Mouse (Mus musculus) heart, postnatal 0 days (tissue): ENCODE data around the gene Zfp385b. TPM values are rescaled to one million over a fixed set of nuclear protein-coding genes. Genes with fewer than 3 reads are reported as not detected.

Source experiments
- ATAC-seq: fragments of 200-750 bp; cut with Nextera tagmentation; 2 replicates; pipeline ENCODE4 v1.8.0; 2017; ENCODE audit warnings: low read depth, moderate number of reproducible peaks, moderate library complexity; ENCODE audit not compliant: insufficient read depth
- DNase-seq: peaks from one replicate; pipeline ENCODE4 v3.0.0-alpha.2; 2016; ENCODE audit warnings: low spot score
- H3K27ac ChIP-seq: fragments of 300-500 bp; sonication (generic); 2 replicates; pipeline ENCODE4 v1.5.1; 2014; ENCODE audit warnings: low read depth, mild to moderate bottlenecking
- H3K27me3 ChIP-seq: fragments of 300-500 bp; sonication (generic); 2 replicates; pipeline ENCODE4 v1.6.1; 2014; ENCODE audit warnings: low read length, mixed read lengths; ENCODE audit not compliant: control insufficient read depth, insufficient read depth
- H3K36me3 ChIP-seq: fragments of 300-500 bp; sonication (generic); replicated peaks from 2 replicates; pipeline ENCODE4 v1.6.1; 2014; ENCODE audit warnings: low read length, mixed read lengths; ENCODE audit not compliant: control insufficient read depth, insufficient read depth
- H3K4me1 ChIP-seq: fragments of 300-500 bp; sonication (generic); 2 replicates; pipeline ENCODE4 v1.6.1; 2014; ENCODE audit warnings: antibody characterized with exemption; ENCODE audit not compliant: control insufficient read depth, insufficient read depth
- H3K4me2 ChIP-seq: fragments of 300-500 bp; sonication (generic); 2 replicates; pipeline ENCODE4 v1.6.1; 2014; ENCODE audit warnings: low read depth, mild to moderate bottlenecking, low read length, moderate library complexity
- H3K4me3 ChIP-seq: fragments of 300-500 bp; sonication (generic); 2 replicates; pipeline ENCODE4 v1.5.1; 2014; ENCODE audit warnings: low read depth, low read length
- H3K9ac ChIP-seq: fragments of 300-500 bp; sonication (generic); replicated peaks from 2 replicates; pipeline ENCODE4 v1.6.1; 2014; ENCODE audit warnings: low read depth, low read length, mixed read lengths
- H3K9me3 ChIP-seq: fragments of 300-500 bp; sonication (generic); replicated peaks from 2 replicates; pipeline ENCODE4 v1.6.1; 2016; ENCODE audit warnings: low read length; ENCODE audit not compliant: control insufficient read depth
- CTCF ChIP-seq: IDR thresholded peaks from 2 replicates; pipeline ENCODE4 v1.5.1; 2016; ENCODE audit warnings: antibody characterized with exemption, control low read depth, low read depth
- EP300 ChIP-seq: IDR thresholded peaks from 2 replicates; pipeline ENCODE4 v1.6.1; 2016; ENCODE audit warnings: antibody characterized with exemption, low read depth
- WGBS: fragments of 180-500 bp; shearing (Covaris S2); extraction: QIAGEN DNeasy Blood & Tissue Kit; methylation state at CpG from one replicate; pipeline ENCODE4 v1.1.7; 2014; 5-methylcytosine and 5-hydroxymethylcytosine counted together
- polyA plus RNA-seq: library from polyadenylated mRNA; unstranded; fragments of >200 nt; fragmentation: Nextera tagmentation; extraction: Ambion mirVana; gene quantifications from 2 replicates; pipeline ENCODE4 v1.2.1, GENCODE M21; 2015
- total RNA-seq: library from RNA; depleted of rRNA; stranded (reverse); fragments of >200 nt; gene quantifications from 2 replicates; pipeline ENCODE4 v1.2.3, GENCODE M21; 2014; ENCODE audit warnings: low replicate concordance

The Zfp385b gene
- total and polyA plus RNA-seq, 2 experiments from 2014 or later = 1.8 to 4.2 TPM

DNA sequence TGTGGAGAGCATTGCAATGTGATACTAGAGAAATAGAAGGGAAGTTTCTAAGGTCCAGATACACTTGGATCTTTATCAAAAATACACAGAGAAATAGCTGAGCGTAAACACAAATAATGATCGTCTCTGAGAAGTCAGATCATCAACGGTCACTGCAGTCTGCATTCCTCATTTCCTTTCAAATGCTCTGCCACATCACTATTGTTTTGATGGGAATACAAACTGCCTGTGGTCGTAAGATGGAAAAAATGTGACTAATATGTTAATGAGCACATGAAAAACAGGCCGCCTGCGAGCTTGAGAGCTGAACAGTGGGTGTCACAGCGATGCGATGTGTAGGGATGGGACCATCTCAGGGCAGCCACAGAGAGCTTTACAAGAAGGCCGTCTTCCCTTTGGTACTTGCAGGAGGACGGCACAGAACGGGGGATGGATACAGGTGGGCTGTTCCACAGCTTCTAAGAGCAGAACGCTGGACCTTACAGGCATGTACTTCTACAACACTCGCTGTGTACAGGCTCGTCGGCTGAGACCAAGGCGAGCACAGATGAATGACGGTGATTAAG, 51.0 kb downstream of the Zfp385b start:
- TF ChIP-seq EP300 (no peak), CTCF (no peak)
- Histone ChIP-seq H3K9ac (no peak overlapping the region), H3K4me1 (0 out of 2 replicates have a peak, but pooled peaks cover 4% of the 10 kb centered on the region), H3K9me3 (no peaks in the 10 kb centered on the region), H3K27me3 (no peaks in the 10 kb centered on the region), H3K4me2 (no peak overlapping the region), H3K36me3 (no peaks in the 10 kb centered on the region), H3K27ac (no peak overlapping the region), H3K4me3 (no peak overlapping the region)
- ATAC-seq = no peak
- DNase-seq = no peak
- WGBS = 77% methylated on average over 17 of the region's 17 CpGs

DNA sequence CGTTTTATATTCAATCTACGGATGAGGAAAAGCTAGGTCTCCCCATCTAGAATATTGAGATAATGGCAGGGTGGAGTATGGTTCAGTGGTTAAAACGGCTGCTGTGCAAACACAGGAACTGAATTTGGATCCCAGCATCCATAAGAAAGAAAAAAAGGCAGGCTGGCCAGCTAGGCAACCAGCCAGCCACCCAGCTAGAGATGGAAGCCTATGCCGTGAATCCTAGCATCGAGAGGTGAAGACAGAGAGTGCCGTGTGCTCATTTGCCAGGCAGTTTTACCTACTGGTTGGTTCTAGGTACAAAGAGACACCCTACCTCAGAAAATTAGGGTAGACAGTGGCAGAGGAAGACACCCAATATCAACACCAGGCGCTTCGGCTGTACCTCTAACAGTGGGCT, 57.5 kb downstream of the Zfp385b start:
- no peak overlapping the region for H3K4me3 ChIP-seq
- no peak overlapping the region for H3K9ac ChIP-seq
- H3K9me3 ChIP-seq = no peaks in the 10 kb centered on the region
- WGBS = 84% methylated on average over 8 of the region's 8 CpGs
- DNase-seq = no peak
- no peaks in the 10 kb centered on the region for H3K36me3 ChIP-seq
- no peak overlapping the region for H3K27ac ChIP-seq
- ATAC-seq = no peak
- H3K4me1 ChIP-seq = 0 out of 2 replicates have a peak, but pooled peaks cover 4% of the 10 kb centered on the region
- H3K27me3 ChIP-seq = no peaks in the 10 kb centered on the region
- H3K4me2 ChIP-seq = no peak overlapping the region
- no peak for TF ChIP-seq CTCF
- TF ChIP-seq EP300 = no peak

DNA sequence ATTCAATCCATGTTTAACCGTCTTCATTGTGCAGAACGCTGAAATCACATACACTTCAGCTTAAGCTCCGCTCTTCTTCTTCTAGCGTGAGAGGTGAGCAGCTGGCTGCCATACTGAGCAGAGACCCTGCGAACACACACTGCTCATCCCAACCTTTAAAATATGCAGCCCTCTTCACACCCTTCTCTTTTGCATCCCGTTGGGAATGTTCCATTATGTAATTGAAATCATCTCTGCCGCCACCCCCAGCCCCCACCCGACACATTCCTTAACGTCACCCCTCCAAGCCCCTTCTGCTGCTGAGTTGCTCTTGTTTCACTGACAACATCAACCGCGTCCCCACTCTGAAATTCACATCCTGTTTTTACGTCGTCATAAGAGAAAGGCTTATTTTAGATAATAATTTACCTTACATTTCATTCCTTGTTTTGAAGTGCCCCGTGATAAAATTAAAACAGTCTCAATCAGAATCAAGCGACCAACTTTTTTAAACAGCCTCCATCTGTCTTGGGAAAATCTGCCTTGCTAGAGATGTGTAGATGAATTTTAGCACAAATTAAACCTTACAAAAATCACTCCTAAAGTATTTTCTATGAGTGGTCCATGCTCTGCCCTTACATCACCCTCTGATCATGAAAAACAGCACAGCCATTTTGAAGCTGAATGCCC, 60.9 kb downstream of the Zfp385b start:
- ATAC-seq = no peak
- TF ChIP-seq EP300 = no peak
- TF ChIP-seq CTCF = no peak

DNA sequence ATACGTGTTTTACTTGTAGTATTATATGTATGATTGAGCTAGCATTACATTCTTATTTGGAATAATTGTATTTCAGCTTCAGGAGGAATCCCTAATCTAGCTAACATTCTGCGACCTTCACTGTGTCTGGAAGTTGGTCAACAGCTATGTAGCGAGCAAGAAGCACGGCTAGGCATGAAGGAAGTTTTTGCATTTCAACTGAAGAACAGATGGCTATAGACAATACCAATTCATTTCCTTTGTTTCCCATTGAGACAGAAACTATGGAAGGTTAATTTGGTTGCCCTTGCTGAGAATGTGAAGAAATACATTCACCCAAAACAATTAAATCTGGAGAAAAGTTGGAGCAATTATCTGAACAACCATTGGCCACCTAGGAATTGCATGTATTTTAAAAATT, 66.9 kb downstream of the Zfp385b start:
- Histone ChIP-seq H3K9ac (no peak overlapping the region), H3K36me3 (no peaks in the 10 kb centered on the region), H3K27ac (no peak overlapping the region), H3K4me3 (no peak overlapping the region), H3K4me1 (no peaks in the 10 kb centered on the region), H3K27me3 (no peaks in the 10 kb centered on the region), H3K4me2 (no peak overlapping the region), H3K9me3 (no peaks in the 10 kb centered on the region)
- TF ChIP-seq EP300 (no peak), CTCF (no peak)
- 77% methylated on average over 4 of the region's 4 CpGs for WGBS
- DNase-seq = no peak
- ATAC-seq = no peak

More for the DNA sequence above, 60.9 kb downstream of the Zfp385b start:
- DNase-seq = no peak
- no peaks in the 10 kb centered on the region for H3K9me3 ChIP-seq
- no peak overlapping the region for H3K9ac ChIP-seq
- no peak overlapping the region for H3K4me2 ChIP-seq
- no peak overlapping the region for H3K4me3 ChIP-seq
- no peaks in the 10 kb centered on the region for H3K4me1 ChIP-seq
- H3K27ac ChIP-seq = no peak overlapping the region
- H3K36me3 ChIP-seq = no peaks in the 10 kb centered on the region
- WGBS = 67% methylated on average over 15 of the region's 15 CpGs
- no peaks in the 10 kb centered on the region for H3K27me3 ChIP-seq

DNA sequence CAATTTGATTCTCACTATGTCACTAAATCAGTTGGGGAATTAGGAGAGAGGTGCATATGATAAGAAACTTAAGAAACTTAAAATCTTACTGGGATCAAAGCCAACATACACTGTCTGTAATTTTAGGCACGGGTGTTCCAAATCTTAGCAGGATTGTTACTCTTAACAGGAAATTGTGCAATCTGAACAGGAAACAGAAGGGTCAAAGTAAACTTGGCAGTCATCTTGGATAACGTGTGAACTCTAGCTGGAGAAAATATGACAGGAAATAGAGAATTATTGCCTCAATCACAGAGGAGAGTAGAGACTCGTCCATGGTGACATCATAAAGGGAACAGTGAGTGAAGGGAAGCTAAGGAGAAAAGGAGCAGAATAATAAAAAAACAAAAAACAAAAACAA, 69.8 kb downstream of the Zfp385b start:
- ATAC-seq = no peak
- no peaks in the 10 kb centered on the region for H3K9me3 ChIP-seq
- DNase-seq = no peak
- H3K9ac ChIP-seq = no peak overlapping the region
- no peak overlapping the region for H3K27ac ChIP-seq
- no peaks in the 10 kb centered on the region for H3K27me3 ChIP-seq
- no peak overlapping the region for H3K4me2 ChIP-seq
- no peak overlapping the region for H3K4me3 ChIP-seq
- H3K4me1 ChIP-seq = no peaks in the 10 kb centered on the region
- 32% methylated on average over 3 of the region's 3 CpGs for WGBS
- no peaks in the 10 kb centered on the region for H3K36me3 ChIP-seq
- TF ChIP-seq CTCF = no peak
- TF ChIP-seq EP300 = no peak

DNA sequence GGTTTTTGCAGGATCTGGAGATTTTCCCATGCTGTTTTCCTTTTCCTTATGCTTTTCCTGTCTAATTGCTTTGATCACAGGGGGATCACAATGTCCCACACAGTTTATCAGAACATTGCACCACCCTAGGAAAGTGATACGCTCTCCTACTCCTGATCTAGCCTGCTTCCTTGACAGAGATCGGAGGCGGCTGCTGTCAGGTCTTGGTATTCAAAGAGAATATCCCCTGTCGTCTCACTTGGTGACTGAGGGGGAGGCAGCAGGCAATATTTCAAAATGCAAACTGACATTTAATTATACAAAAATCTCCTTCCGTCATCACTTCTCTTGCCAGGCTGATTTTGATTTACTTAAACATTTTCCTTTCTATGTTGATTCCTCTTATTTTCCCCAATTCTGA, 73.0 kb downstream of the Zfp385b start:
- ATAC-seq (no peak), DNase-seq (no peak)
- H3K4me2 ChIP-seq = no peak overlapping the region
- H3K9me3 ChIP-seq = no peaks in the 10 kb centered on the region
- H3K27me3 ChIP-seq = no peaks in the 10 kb centered on the region
- TF ChIP-seq CTCF (no peak), EP300 (no peak)
- H3K27ac ChIP-seq = no peak overlapping the region
- 68% methylated on average over 5 of the region's 5 CpGs for WGBS
- H3K4me3 ChIP-seq = no peak overlapping the region
- H3K36me3 ChIP-seq = no peaks in the 10 kb centered on the region
- no peak overlapping the region for H3K9ac ChIP-seq
- H3K4me1 ChIP-seq = no peaks in the 10 kb centered on the region
